Mouse (Mus musculus): ENCODE measurements at regions not wholly inside any gene's neighbourhood (a gene's known extent, or its start where the extent isn't known, plus 50 kb on each side); places are given as distances from the start of the nearest gene placed in this dataset.
A peak's percentile ranks its signal among the peaks of the same experiment; 100 is the strongest.

DNA sequence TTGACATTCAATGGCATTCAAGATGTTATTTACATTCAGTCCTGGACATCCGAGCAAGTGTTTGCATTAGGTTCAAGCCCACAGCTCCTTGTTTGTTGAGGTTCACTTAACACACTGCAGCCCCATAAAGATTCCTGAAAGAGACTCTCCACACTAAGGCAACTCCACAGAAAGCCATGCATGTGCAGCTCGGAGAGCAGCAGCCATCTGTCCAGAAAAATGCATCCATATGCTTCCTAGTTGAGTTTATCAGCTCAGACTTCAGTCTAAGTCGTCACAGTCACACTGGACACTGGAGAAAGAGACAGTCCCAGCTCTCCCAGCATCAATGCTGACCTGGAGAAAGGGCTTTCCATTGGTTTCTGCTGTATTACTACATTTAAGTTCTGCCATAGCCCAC, 339.7 kb downstream of the Epha4 start:
- no peak for ATAC-seq (ENCODE audit: low read depth)

DNA sequence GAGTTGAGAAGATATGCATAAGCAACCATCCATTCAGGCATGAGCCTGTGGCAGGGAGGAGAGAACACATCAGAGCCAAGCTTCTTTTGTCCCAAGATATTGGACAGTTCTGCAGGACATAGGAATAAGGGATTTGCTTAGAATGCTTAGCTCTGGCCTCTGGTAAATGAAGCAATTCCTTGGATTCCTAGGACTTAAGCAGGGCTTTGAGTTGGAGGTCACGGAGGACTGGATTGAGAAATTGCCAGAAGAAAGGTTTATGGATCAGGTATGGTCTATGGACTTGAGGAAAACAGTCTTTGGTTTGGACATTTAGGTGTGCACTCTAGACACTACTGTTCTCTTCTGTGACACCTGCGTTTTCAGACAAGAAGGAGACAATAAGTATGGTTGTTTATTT, 338.4 kb downstream of the Epha4 start:
- H3K4me1 ChIP-seq (replicated peaks): no peaks in the 10 kb centered on the region
- no peaks in the 10 kb centered on the region for H3K9me3 ChIP-seq (replicated peaks)
- H3K4me2 ChIP-seq: no peak overlapping the region
- H3K27me3 ChIP-seq: no peaks in the 10 kb centered on the region
- no peaks in the 10 kb centered on the region for H3K36me3 ChIP-seq
- DNase-seq (no peak), ATAC-seq (ENCODE audit: low read depth) (no peak)
- 61% methylated on average over 2 of the region's 2 CpGs for WGBS (ENCODE audit: insufficient replicate concordance)
- H3K9ac ChIP-seq: no peak overlapping the region
- H3K27ac ChIP-seq: no peak overlapping the region
- H3K4me3 ChIP-seq (replicated peaks): no peak overlapping the region

More for the DNA sequence above, 339.7 kb downstream of the Epha4 start:
- 45% methylated on average over 3 of the region's 3 CpGs for WGBS (ENCODE audit: insufficient replicate concordance)
- Histone ChIP-seq H3K4me3 (replicated peaks) (no peak overlapping the region), H3K27ac (no peak overlapping the region), H3K27me3 (no peaks in the 10 kb centered on the region), H3K9me3 (replicated peaks) (no peaks in the 10 kb centered on the region), H3K36me3 (no peaks in the 10 kb centered on the region), H3K9ac (no peak overlapping the region), H3K4me2 (no peak overlapping the region), H3K4me1 (replicated peaks) (no peaks in the 10 kb centered on the region)
- DNase-seq: no peak

DNA sequence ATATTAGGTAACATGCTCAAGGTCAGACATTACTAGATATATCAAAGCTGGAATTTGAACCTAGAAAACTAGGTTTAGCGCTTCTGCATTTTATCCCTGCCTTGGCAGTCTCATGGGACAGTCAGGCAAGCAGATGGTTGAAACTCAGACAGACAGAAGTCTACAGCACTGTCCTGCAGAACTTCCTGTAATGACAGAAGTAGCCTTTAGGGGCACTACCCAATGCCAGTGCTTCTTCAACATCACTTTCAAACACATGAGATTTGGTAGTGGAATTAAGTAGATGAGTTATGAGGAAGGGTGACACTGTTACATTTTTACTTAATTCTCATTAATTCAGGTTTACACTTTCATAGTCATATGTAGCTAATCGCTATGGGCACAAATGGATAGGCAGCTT, 330.9 kb downstream of the Epha4 start:
- ATAC-seq (ENCODE audit: low read depth): no peak
- Histone ChIP-seq H3K4me1 (replicated peaks) (no peaks in the 10 kb centered on the region), H3K9me3 (replicated peaks) (no peaks in the 10 kb centered on the region), H3K27ac (no peak overlapping the region), H3K27me3 (no peaks in the 10 kb centered on the region), H3K4me3 (replicated peaks) (no peak overlapping the region), H3K36me3 (no peaks in the 10 kb centered on the region), H3K4me2 (no peak overlapping the region), H3K9ac (no peak overlapping the region)
- no peak for DNase-seq
- 69% methylated on average over 2 of the region's 2 CpGs for WGBS (ENCODE audit: insufficient replicate concordance)

DNA sequence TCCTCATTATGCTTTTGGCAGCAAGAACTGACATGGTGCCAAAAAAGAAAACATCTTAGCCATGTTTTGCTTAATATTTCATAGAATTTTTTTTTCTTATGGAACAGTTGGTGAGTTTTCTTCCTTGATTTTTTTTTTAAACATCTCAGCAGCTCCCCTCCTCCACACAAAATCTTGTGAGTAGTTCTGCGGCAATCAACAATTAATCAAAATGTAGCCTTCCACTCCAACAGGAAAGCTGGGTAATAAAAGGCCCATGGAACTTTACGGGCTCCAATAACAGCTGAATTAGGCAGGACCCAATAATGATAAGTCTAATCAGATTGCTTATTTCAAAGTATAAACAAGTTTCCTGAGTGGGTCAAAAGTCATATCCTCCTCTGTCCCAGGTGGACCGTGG, 324.7 kb downstream of the Epha4 start:
- no peaks in the 10 kb centered on the region for H3K4me1 ChIP-seq (replicated peaks)
- no peak overlapping the region for H3K9ac ChIP-seq
- no peak overlapping the region for H3K4me2 ChIP-seq
- no peak overlapping the region for H3K4me3 ChIP-seq (replicated peaks)
- WGBS (ENCODE audit: insufficient replicate concordance): 60% methylated on average over 3 of the region's 3 CpGs
- DNase-seq (no peak), ATAC-seq (ENCODE audit: low read depth) (no peak)
- no peaks in the 10 kb centered on the region for H3K9me3 ChIP-seq (replicated peaks)
- no peaks in the 10 kb centered on the region for H3K36me3 ChIP-seq
- H3K27me3 ChIP-seq: no peaks in the 10 kb centered on the region
- no peak overlapping the region for H3K27ac ChIP-seq

DNA sequence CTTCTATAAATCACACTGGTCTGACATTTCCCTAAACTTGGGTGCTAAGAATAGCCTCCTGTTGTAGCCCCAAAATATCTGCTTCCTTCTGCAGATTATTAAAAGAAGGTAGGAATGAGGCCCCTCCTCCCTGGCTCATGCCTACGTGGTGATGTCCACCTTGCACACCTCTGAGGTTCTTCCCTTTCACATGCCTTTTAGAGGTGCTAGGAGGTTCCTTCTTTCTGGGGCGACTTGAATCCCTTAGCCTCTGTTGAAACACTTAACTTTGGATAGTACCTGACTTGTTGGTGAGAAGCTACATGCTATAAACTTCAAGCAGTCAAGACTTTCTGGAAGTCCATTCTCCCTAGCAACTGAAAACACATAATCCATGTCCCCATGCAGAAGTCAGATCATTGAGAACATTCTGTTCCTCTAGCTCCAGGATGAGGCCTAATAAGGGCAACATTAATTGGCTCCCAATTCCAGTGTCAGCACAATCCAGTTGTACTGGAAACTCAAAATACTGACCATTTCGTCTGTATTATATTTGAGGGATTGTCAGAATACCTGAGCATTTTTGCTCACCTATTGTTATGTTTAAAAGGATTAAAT, 313.5 kb downstream of the Epha4 start:
- H3K36me3 ChIP-seq: no peaks in the 10 kb centered on the region
- DNase-seq (no peak), ATAC-seq (ENCODE audit: low read depth) (no peak)
- 33% methylated on average over 3 of the region's 3 CpGs for WGBS (ENCODE audit: insufficient replicate concordance)
- H3K27ac ChIP-seq: no peak overlapping the region
- no peak overlapping the region for H3K4me2 ChIP-seq
- H3K9me3 ChIP-seq (replicated peaks): no peaks in the 10 kb centered on the region
- no peaks in the 10 kb centered on the region for H3K27me3 ChIP-seq
- no peak overlapping the region for H3K9ac ChIP-seq
- no peak overlapping the region for H3K4me3 ChIP-seq (replicated peaks)
- no peaks in the 10 kb centered on the region for H3K4me1 ChIP-seq (replicated peaks)

DNA sequence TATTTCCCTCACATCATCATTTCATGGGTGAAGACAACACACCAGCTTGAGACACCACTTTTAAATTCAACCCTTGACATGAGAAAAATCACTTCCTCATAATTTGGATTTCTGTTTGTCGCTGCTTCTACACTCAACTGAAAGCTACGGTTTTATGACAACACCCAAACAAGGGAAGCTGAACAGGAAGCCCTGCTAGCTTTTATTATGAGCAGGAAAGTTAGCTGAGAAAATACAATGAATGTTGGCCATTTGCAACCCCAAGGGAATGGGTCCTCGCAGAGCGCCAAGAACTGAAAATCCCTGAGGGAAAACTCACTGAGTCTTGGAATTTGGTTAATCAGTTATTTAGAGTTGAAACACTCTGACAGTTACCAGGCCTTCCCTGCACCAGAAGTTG, 311.9 kb downstream of the Epha4 start:
- DNase-seq (no peak), ATAC-seq (ENCODE audit: low read depth) (no peak)
- Histone ChIP-seq H3K4me3 (replicated peaks) (no peak overlapping the region), H3K27ac (no peak overlapping the region), H3K9ac (no peak overlapping the region), H3K4me2 (no peak overlapping the region), H3K9me3 (replicated peaks) (no peaks in the 10 kb centered on the region), H3K36me3 (no peaks in the 10 kb centered on the region), H3K4me1 (replicated peaks) (no peaks in the 10 kb centered on the region), H3K27me3 (no peaks in the 10 kb centered on the region)
- 52% methylated on average over 4 of the region's 4 CpGs for WGBS (ENCODE audit: insufficient replicate concordance)

DNA sequence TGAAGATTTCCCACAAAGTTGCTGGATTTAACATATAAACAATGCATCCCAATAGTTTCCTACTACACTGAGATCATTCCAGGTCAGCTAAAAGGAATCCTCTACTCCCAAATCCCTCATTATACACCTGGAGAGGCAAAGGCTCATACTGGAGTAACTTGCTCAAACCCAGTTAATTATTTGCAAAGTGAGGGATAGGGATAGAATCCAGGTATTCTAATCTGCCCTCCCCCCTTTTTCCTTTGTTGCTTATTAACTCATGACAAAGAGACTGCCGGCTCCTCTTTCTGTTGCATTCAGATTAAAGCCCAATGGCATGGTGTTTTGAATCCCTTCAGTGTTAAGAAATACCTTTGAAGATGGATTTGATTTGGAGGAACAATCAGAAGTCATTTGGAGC, 308.4 kb downstream of the Epha4 start:
- ATAC-seq (ENCODE audit: low read depth) (no peak), DNase-seq (no peak)
- H3K4me3 ChIP-seq (replicated peaks): no peak overlapping the region
- no peaks in the 10 kb centered on the region for H3K9me3 ChIP-seq (replicated peaks)
- H3K4me1 ChIP-seq (replicated peaks): no peaks in the 10 kb centered on the region
- 61% methylated on average over 1 of the region's 1 CpGs for whole genome bisulfite sequencing (ENCODE audit: insufficient replicate concordance)
- H3K4me2 ChIP-seq: no peak overlapping the region
- no peak overlapping the region for H3K27ac ChIP-seq
- H3K36me3 ChIP-seq: no peaks in the 10 kb centered on the region
- H3K9ac ChIP-seq: no peak overlapping the region
- no peaks in the 10 kb centered on the region for H3K27me3 ChIP-seq

DNA sequence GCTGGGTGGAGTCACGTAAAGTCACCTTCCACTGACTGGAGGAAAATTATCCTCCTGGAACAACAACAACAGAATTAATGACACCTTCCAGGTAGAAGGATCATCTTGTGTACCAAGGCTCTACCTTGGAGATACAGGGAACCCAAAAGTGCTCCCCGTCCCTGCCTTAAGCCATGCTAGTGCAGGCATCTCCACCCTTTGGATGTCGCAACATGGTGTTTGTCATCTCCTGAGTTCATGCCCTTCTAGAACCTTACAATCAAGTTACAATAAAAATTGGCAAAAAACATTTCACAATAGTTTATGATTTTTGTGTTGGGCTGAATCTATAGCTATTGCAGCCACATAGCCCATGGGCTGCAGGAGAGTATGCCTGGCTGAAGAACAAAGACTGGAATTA, 305.5 kb downstream of the Epha4 start:
- H3K36me3 ChIP-seq: no peaks in the 10 kb centered on the region
- no peak overlapping the region for H3K27ac ChIP-seq
- H3K27me3 ChIP-seq: no peaks in the 10 kb centered on the region
- no peaks in the 10 kb centered on the region for H3K9me3 ChIP-seq (replicated peaks)
- WGBS (ENCODE audit: insufficient replicate concordance): 72% methylated on average over 3 of the region's 3 CpGs
- H3K4me3 ChIP-seq (replicated peaks): no peak overlapping the region
- DNase-seq (no peak), ATAC-seq (ENCODE audit: low read depth) (no peak)
- H3K9ac ChIP-seq: no peak overlapping the region
- H3K4me1 ChIP-seq (replicated peaks): peaks cover 7% of the 10 kb centered on the region
- no peak overlapping the region for H3K4me2 ChIP-seq

DNA sequence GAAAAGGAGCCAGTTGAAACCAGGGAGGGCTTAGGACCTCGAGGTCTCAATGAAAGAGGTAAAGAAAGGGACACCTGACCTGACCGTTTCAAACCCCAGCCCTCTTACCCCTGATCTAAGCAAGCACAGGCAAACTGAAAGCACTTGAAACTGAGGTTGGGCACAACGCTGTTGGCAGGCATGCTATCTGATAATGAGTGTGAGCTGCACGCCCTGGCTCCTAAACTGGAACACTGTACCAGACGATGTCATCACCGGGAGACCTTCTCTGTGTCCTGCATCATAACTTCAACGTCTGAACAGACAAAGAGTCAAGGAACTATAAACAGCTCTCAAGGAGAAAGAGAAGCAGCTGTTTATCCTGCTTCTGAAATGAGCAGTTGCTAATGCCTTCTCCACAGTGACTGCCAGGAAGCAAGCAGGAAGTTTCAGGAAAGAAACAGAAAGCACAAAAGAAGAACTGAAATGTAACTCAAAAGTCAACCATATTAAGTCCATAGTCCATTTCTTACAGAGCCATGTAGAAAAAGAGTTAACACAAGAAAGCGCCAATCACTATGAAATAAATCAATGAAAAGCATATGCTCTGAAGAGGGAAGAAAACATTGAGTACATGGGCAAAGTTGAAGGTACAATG, 301.3 kb downstream of the Epha4 start:
- Histone ChIP-seq H3K4me1 (replicated peaks) (peaks cover 7% of the 10 kb centered on the region), H3K27ac (no peak overlapping the region), H3K27me3 (no peaks in the 10 kb centered on the region), H3K4me3 (replicated peaks) (no peak overlapping the region), H3K9me3 (replicated peaks) (no peaks in the 10 kb centered on the region), H3K4me2 (peak overlapping the region; percentile 28; the same call in 1 of the 2 replicates), H3K9ac (no peak overlapping the region), H3K36me3 (no peaks in the 10 kb centered on the region)
- DNase-seq (no peak), ATAC-seq (ENCODE audit: low read depth) (no peak)
- WGBS (ENCODE audit: insufficient replicate concordance): 20% methylated on average over 8 of the region's 8 CpGs

DNA sequence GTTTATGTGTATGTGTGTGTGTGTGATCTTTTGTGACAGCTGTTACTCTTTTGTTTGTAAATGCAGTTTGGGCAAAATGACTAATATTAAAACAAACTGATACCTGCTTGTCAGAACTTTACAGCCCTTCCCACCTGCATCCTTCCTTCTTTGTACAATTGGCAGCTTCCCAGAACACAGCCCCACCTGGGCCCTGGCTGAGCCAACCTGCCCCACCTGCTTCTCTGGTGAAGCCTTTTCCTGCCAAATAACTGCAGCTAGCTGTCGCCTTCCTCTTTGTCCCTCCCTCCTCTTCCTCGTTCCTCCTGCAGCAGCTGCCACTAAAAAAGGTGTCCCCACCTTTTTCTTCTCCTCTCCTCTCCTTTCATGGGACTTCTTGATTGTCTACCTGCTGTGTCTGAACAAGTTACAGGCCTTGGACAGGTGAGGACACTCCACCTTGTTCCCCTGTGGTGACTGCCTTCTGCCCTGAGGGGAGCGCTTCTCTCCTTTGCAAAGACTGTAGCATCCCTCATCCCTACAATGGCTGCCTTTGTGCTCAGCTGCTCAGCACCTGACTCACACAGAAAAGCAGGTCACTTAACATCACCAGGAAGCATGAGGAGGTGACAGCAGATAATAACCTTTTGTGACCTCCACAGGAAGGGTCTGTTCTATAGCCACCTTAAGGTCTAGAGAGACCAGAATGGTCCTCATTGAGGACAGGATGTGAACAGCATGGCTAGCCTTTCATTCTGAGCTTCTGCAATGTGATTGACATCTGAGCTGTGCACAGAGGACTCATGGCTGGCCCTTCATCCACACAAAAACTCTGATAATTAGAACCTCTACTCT, 295.2 kb downstream of the Epha4 start:
- H3K4me2 ChIP-seq: no peak overlapping the region
- no peak for DNase-seq

DNA sequence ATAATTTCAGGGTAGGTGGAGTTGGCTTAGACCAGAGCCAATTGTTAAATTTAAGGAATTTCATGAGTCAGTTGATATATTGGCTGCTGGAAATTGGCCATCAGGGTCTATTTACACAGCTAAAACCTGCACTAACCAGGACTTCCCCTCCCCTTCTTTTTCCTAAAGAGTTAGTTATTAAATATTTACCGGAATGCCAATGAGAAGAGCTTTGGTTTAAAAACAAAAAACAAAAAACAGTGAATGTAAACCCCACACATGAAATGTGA, 294.6 kb downstream of the Epha4 start:
- Histone ChIP-seq H3K36me3 (no peaks in the 10 kb centered on the region), H3K27me3 (no peaks in the 10 kb centered on the region), H3K4me3 (replicated peaks) (no peak overlapping the region), H3K27ac (no peak overlapping the region), H3K4me2 (no peak overlapping the region), H3K9me3 (replicated peaks) (no peaks in the 10 kb centered on the region), H3K4me1 (replicated peaks) (peaks cover 6% of the 10 kb centered on the region), H3K9ac (no peak overlapping the region)
- ATAC-seq (ENCODE audit: low read depth): no peak
- 69% methylated on average over 1 of the region's 1 CpGs for WGBS (ENCODE audit: insufficient replicate concordance)
- DNase-seq: no peak

More for the DNA sequence above, 295.2 kb downstream of the Epha4 start:
- ATAC-seq (ENCODE audit: low read depth): no peak
- no peaks in the 10 kb centered on the region for H3K27me3 ChIP-seq
- no peak overlapping the region for H3K9ac ChIP-seq
- H3K9me3 ChIP-seq (replicated peaks): no peaks in the 10 kb centered on the region
- peaks cover 6% of the 10 kb centered on the region for H3K4me1 ChIP-seq (replicated peaks)
- 51% methylated on average over 3 of the region's 3 CpGs for WGBS (ENCODE audit: insufficient replicate concordance)
- H3K4me3 ChIP-seq (replicated peaks): no peak overlapping the region
- H3K27ac ChIP-seq: no peak overlapping the region
- H3K36me3 ChIP-seq: no peaks in the 10 kb centered on the region

DNA sequence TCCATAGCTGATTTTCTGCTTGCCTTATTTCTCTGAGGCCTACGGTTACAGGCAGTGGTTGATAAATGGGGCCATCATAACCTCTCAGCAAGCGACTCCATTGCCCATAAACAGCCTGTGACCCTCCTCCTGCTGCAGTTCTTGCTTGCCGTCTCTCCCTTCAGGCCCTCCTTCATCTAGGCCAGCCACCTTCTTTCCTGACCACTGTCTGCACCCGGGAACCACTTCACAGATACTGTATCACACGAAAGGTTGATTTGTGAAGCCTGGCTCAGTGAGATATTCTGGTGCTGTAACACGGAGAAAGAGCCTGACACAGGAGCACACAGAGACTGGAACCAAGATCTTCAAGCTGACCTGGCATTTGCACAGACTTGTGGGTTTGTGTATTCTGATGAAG, 294.1 kb downstream of the Epha4 start:
- Histone ChIP-seq H3K36me3 (no peaks in the 10 kb centered on the region), H3K9me3 (replicated peaks) (no peaks in the 10 kb centered on the region), H3K4me2 (no peak overlapping the region), H3K9ac (no peak overlapping the region), H3K4me1 (replicated peaks) (peaks cover 6% of the 10 kb centered on the region), H3K4me3 (replicated peaks) (no peak overlapping the region), H3K27me3 (no peaks in the 10 kb centered on the region), H3K27ac (no peak overlapping the region)
- DNase-seq (no peak), ATAC-seq (ENCODE audit: low read depth) (peak; percentile 51; the same call in 1 of the 2 replicates)
- 27% methylated on average over 6 of the region's 6 CpGs for WGBS (ENCODE audit: insufficient replicate concordance)

Data from liver, embryonic 13.5 days (tissue).